Mouse (Mus musculus) hindbrain, embryonic 16.5 days (tissue): Measurements from ENCODE around the gene 1700020A23Rik. TPM values are rescaled to one million over a fixed set of nuclear protein-coding genes. Genes with fewer than 3 reads are reported as not detected.
A peak's percentile ranks its signal among the peaks of the same experiment; 100 is the strongest.

Experiments
- ATAC-seq: fragments of 200-750 bp; cut with Nextera tagmentation; 2 replicates; pipeline ENCODE4 v1.8.0; 2017; ENCODE audit warnings: moderate TSS enrichment, moderate library complexity
- H3K27ac ChIP-seq: fragments of 300-500 bp; sonication (generic); 2 replicates; pipeline ENCODE4 v1.5.1; 2014; ENCODE audit warnings: low read depth, mild to moderate bottlenecking, control low read depth, low read length, moderate library complexity
- H3K27me3 ChIP-seq: fragments of 300-500 bp; sonication (generic); replicated peaks from 2 replicates; pipeline ENCODE4 v1.6.1; 2014; ENCODE audit warnings: low read length; ENCODE audit not compliant: control insufficient read depth, insufficient read depth
- H3K36me3 ChIP-seq: fragments of 300-500 bp; sonication (generic); 2 replicates; pipeline ENCODE4 v1.6.1; 2014; ENCODE audit warnings: mild to moderate bottlenecking, low read length, moderate library complexity, mixed read lengths; ENCODE audit not compliant: control insufficient read depth, insufficient read depth
- H3K4me1 ChIP-seq: fragments of 300-500 bp; sonication (generic); 2 replicates; pipeline ENCODE4 v1.6.1; 2014; ENCODE audit warnings: low read depth, low read length; ENCODE audit not compliant: control insufficient read depth, insufficient read depth
- H3K4me2 ChIP-seq: fragments of 300-500 bp; sonication (generic); 2 replicates; pipeline ENCODE4 v1.6.1; 2014; ENCODE audit warnings: mild to moderate bottlenecking, low read length, control low read depth, moderate library complexity
- H3K4me3 ChIP-seq: fragments of 300-500 bp; sonication (generic); 2 replicates; pipeline ENCODE4 v1.5.1; 2014; ENCODE audit warnings: mild to moderate bottlenecking, low read length, control low read depth, moderate library complexity
- H3K9ac ChIP-seq: fragments of 300-500 bp; sonication (generic); 2 replicates; pipeline ENCODE4 v1.6.1; 2014; ENCODE audit warnings: low read depth, mild to moderate bottlenecking, control low read depth, low read length, moderate library complexity
- H3K9me3 ChIP-seq: fragments of 300-500 bp; sonication (generic); 2 replicates; pipeline ENCODE4 v1.6.1; 2014; ENCODE audit warnings: mild to moderate bottlenecking, low read length, moderate library complexity; ENCODE audit not compliant: control insufficient read depth
- WGBS: fragments of 180-500 bp; shearing (Covaris S2); extraction: QIAGEN DNeasy Blood & Tissue Kit; methylation state at CpG from one replicate; pipeline ENCODE4 v1.1.7; 2014; 5-methylcytosine and 5-hydroxymethylcytosine counted together
- polyA plus RNA-seq: library from polyadenylated mRNA; unstranded; fragments of >200 nt; fragmentation: Nextera tagmentation; extraction: Ambion mirVana; gene quantifications from 2 replicates; pipeline ENCODE4 v1.2.1, GENCODE M21; 2015

The 1700020A23Rik gene
- polyA plus RNA-seq, 1 experiment from 2014 or later: 0.30 TPM

DNA sequence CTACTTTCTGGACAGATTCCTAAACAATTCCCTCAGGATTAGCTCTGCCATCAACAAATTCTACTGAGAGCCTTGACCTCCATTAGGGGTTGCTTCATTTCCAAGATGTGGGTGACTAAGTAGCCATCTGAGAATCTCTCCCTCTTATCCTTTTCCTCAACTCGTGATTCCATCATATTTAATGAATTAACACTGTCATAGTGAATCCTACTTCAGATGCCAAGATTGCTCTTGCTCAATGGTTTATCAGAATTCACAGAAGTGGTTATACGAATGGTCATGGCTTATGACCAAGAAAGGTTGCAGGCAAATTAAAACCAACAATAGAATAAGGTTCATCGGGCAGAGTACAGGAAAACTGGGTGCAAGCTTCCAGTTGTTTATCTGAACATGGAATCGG is 3.2 kb upstream of the 1700020A23Rik start:
- no peak for ATAC-seq
- H3K4me3 ChIP-seq: no peak overlapping the region
- H3K36me3 ChIP-seq: no peaks in the 10 kb centered on the region
- no peak overlapping the region for H3K9ac ChIP-seq
- 81% methylated on average over 4 of the region's 4 CpGs for WGBS
- no peaks in the 10 kb centered on the region for H3K9me3 ChIP-seq
- H3K27ac ChIP-seq: no peak overlapping the region
- peaks cover 11% of the 10 kb centered on the region for H3K4me1 ChIP-seq
- H3K4me2 ChIP-seq: no peak overlapping the region
- peaks cover 8% of the 10 kb centered on the region for H3K27me3 ChIP-seq

DNA sequence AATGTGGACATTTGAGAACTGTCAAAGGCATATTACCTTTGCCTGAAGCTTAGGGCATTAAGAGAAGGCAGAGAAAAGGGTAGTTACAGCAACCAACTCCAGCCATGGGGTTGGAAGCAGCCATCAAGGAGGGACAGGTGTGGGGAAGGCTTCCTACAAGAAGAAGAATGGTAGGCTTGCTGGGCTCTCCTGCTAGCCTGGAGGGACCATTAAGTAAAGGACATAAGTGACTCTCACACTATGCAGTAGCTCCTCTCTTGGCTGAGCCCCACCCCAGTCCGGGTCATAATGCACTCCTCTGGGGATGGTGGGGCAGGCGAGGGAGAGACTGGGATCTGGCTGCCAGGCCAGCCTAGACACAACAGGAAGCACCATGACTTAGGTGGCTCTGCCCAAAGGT is 1.1 kb downstream of the 1700020A23Rik start, which contains the start of gene Tmem239:
TSS of gene Tmem239 (plus strand) at position 301 of the 400 bp plus-strand sequence.
- WGBS: 86% methylated on average over 2 of the region's 2 CpGs
- Histone ChIP-seq H3K4me2 (no peak within 1 kb of the TSS), H3K27ac (no peak within 1 kb of the TSS), H3K27me3 (no peaks in the 10 kb centered on the region), H3K9me3 (no peaks in the 10 kb centered on the region), H3K36me3 (no peaks in the 10 kb centered on the region), H3K9ac (no peak within 1 kb of the TSS), H3K4me3 (no peak within 1 kb of the TSS), H3K4me1 (no peaks in the 10 kb centered on the region)
- ATAC-seq: no peak

DNA sequence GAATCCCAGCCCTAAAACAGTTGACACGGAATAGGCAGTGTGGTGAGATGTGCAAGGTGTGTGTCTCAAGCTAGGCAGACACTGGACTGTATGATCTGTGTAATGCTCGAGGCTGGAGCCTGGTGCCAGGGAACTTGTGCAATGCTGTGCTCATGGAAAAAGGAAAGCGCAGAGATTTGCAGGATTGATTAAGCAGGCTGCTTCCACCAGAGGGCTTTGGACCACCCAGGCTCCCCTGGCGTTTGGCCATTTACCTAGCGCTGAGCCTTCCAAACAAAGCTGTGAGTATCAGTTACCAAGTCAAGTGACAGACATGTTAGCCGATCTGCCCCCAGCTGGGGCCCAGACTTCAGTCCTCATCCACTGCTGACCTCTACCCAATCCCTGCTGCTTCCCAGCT is 3.1 kb downstream of the 1700020A23Rik start:
- H3K4me2 ChIP-seq: no peak overlapping the region
- H3K36me3 ChIP-seq: no peaks in the 10 kb centered on the region
- no peaks in the 10 kb centered on the region for H3K4me1 ChIP-seq
- H3K27me3 ChIP-seq: no peaks in the 10 kb centered on the region
- H3K27ac ChIP-seq: no peak overlapping the region
- H3K9me3 ChIP-seq: no peaks in the 10 kb centered on the region
- H3K9ac ChIP-seq: no peak overlapping the region
- H3K4me3 ChIP-seq: no peak overlapping the region
- WGBS: 20% methylated on average over 6 of the region's 6 CpGs
- ATAC-seq: no peak

DNA sequence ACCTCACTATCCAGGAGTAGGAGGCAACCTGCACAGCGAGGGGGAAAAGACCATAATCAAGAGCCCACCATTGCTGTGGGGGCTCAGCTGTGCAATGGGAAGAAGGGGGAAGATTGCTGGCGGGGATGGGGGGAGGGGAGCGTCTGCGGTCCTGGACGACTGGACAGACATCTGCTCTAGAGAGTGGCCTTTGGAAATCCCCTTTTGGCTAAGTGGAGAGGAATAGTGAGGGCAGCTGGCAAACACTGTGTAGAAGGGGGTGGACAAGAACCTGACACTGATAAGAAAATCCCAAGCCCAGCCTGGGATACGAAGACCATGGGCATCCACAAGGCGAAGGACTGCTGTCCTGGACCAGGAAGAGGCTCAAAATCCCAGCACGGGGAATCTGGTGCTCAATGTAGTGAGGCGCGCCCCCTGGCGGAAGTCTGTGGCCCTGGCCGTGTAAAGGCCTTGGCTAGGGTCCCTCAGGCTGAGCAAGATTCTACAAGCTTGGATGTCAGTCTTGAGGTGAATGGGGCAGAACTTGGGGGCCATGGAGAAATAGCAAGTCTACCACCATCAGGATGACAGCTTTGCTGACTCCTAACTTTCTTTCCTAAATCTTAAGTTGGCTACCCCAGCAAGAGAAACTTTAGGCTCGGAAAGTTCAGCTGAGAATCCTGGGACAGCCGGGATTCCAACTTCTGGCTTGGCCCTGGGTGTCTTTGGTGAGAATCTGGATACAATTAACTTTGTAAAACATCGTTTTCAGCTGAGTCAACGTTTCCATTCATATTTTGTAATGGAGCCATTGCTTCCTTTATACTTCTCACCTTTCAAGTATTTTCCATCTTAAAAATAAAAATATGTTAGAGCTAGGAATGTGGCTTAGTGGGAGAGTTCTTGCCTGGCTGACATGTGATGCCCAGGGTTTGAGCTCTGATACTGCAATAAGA is 6.8 kb downstream of the 1700020A23Rik start:
- Histone ChIP-seq H3K9ac (no peak overlapping the region), H3K9me3 (no peaks in the 10 kb centered on the region), H3K4me3 (no peak overlapping the region), H3K27ac (no peak overlapping the region), H3K36me3 (no peaks in the 10 kb centered on the region), H3K4me2 (no peak overlapping the region), H3K27me3 (no peaks in the 10 kb centered on the region), H3K4me1 (no peaks in the 10 kb centered on the region)
- 43% methylated on average over 16 of the region's 16 CpGs for WGBS
- ATAC-seq: peak; percentile 74

DNA sequence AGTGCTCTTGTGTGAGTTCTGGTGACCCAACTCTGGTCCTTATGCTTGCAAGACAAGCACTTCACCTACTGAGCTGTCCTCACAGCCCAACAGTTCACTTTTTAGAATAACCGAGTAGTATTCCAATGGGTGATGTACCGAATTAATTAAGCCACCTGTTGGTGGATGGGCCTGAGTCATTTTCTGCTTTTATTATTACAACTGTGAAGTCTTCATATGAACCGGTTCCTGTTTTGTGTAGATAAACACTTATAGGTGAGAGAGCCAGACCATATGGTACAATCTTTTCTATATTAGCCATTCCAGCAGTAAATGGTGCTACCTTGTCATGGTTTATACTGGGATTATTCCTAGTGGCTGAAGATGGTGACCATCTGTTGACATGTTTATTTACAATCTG is 7.7 kb downstream of the 1700020A23Rik start:
- no peak overlapping the region for H3K4me3 ChIP-seq
- 81% methylated on average over 3 of the region's 3 CpGs for WGBS

DNA sequence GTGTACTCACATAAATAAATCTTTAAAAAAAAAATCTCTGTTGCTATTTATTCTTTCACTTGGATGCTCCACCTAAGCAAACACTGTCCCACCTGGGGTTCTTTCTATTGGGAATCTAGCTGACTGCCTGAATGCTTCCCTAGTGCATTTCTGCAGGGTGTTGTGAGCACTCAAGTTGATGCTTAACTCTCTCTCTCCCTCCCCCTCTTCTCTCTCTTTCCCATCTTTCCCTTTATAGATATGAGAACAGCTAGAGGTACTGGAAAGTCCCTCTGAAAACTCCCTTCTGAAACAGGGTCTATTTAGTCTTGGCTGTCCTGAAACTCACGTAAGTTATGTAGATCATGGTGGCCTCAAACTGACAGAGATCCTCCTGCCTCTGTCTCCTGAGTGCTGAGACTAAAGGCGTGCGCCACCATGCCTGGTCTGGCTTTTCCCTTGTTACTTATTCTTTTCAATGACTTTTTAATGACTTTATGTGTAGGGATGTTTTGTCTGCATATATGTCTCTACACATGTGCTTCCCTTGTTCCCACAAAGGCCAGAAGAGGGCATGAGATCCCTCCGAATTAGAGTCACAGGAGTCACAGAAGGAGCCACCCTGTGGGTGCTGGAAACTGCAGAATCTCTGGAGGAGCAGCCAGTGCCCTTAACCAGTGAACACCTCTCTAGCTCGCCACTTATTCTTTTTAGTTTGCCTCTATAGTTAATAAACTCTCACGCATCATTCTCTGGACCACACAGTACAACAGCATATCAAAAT is 9.2 kb downstream of the 1700020A23Rik start:
- ATAC-seq: no peak
- Histone ChIP-seq H3K4me1 (no peaks in the 10 kb centered on the region), H3K27me3 (no peaks in the 10 kb centered on the region), H3K9ac (no peak overlapping the region), H3K27ac (no peak overlapping the region), H3K9me3 (no peaks in the 10 kb centered on the region), H3K36me3 (0 out of 2 replicates have a peak, but pooled peaks cover 6% of the 10 kb centered on the region), H3K4me3 (no peak overlapping the region), H3K4me2 (no peak overlapping the region)
- 71% methylated on average over 6 of the region's 6 CpGs for WGBS

More for the DNA sequence above, 7.7 kb downstream of the 1700020A23Rik start:
- Histone ChIP-seq H3K4me1 (no peaks in the 10 kb centered on the region), H3K36me3 (no peaks in the 10 kb centered on the region), H3K27ac (no peak overlapping the region), H3K9me3 (no peaks in the 10 kb centered on the region), H3K4me2 (no peak overlapping the region), H3K9ac (no peak overlapping the region), H3K27me3 (no peaks in the 10 kb centered on the region)
- ATAC-seq: no peak

DNA sequence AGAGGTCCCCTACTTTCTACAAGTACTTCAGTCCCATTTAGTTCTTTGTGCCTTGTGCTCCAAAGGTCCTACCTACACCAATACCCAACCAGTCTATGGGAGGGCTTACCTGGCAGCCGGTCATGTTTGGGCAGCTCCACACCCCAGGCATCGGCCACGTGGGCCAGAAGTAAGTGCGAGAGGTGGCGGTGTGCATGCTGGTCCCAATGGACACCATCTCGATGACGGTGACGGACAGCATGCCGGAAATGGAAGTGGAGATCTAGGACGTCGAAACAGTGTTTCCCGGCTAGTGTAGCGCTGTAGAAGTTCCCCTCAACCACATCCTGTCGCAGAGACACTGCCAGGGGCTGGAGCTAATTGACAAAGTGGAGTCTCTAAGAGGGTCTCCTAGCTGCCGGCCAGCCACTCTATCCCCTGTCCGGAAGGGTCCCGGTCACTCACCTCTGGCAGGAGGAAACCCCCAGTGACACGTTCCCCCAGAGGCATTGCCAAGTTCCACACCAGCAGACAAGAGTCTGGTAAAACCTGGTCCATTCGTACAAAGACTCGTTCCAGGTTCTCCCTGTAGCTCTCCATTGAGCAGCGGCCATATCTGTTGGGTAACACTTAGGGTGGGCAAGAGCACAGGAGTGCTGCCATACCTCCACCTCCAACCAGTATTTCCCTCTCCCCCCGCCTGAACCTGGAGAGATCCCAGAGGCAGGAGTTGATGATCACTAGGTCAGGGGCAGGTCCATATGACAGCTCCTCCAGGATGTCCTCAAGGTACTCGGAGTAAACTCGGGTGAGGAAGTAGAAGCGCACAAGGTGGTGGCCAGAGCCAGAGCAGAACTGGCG is 16.9 kb downstream of the 1700020A23Rik start:
- H3K36me3 ChIP-seq: 0 out of 2 replicates have a peak, but pooled peaks cover 6% of the 10 kb centered on the region
- no peak overlapping the region for H3K4me2 ChIP-seq
- H3K9ac ChIP-seq: no peak overlapping the region
- H3K27me3 ChIP-seq: no peaks in the 10 kb centered on the region
- H3K4me1 ChIP-seq: peaks cover 26% of the 10 kb centered on the region
- no peak overlapping the region for H3K27ac ChIP-seq
- H3K9me3 ChIP-seq: no peaks in the 10 kb centered on the region
- WGBS: 97% methylated on average over 26 of the region's 26 CpGs
- no peak for ATAC-seq
- no peak overlapping the region for H3K4me3 ChIP-seq

DNA sequence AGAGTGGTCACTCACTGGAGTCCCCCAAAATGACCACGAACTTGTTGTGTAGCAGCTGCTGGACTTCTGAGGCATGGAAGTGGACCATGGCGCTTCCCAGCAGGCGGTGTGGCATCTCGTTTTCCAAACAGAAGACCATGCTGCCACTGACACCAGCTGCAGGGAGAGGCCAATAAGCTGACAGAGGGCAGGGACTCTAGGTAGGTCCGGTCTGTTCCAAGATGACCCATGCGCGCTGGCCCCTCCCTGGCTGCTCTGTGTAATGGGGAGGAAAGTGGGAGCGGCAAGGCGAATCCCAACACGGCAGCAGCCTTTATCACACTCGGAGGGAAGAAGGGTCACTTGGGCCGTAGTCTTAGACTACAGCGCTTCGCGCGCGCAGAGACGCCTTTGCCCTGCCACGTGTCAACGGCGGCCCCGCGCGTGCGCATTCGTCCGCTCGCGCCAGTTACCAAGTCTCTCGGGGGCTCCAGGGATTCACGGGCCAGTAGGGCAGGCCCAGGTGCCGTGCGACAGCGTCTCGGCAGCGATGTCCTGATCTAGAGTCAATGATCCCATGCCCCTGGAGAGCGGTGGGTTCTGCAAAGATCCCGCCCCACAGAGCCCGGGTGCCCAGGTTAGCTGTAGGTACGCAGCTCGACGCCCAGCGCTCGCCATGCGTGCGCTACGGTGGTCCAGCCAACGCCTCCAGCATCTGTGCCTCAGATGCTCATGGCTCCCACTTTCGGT is 18.5 kb downstream of the 1700020A23Rik start:
- peak overlapping the region; percentile 84 for H3K4me2 ChIP-seq
- H3K27ac ChIP-seq: peak overlapping the region; percentile 97
- H3K9ac ChIP-seq: peak overlapping the region; percentile 85
- WGBS: 13% methylated on average over 48 of the region's 49 CpGs
- 0 out of 2 replicates have a peak, but pooled peaks cover 5% of the 10 kb centered on the region for H3K36me3 ChIP-seq
- H3K27me3 ChIP-seq: no peaks in the 10 kb centered on the region
- ATAC-seq: peak; percentile 83
- H3K4me3 ChIP-seq: peak overlapping the region; percentile 90
- peaks cover 26% of the 10 kb centered on the region for H3K4me1 ChIP-seq
- no peaks in the 10 kb centered on the region for H3K9me3 ChIP-seq
